Mouse (Mus musculus): ENCODE data around the gene Slc5a5. TPM values are rescaled to one million over a fixed set of nuclear protein-coding genes. Genes with fewer than 3 reads are reported as not detected.
A peak's percentile ranks its signal among the peaks of the same experiment; 100 is the strongest.

The Slc5a5 gene
- polyA plus RNA-seq, 1 experiment = 3.0 TPM

GRCm38 (mm10) chr8:70852595-70853231, 39.8 kb downstream of the Slc5a5 start:
- no peaks in the 10 kb centered on the region for H3K27me3 ChIP-seq (ENCODE audit: control insufficient read depth, insufficient read depth, insufficient read length)
- no peak overlapping the region for H3K4me3 ChIP-seq
- H3K4me2 ChIP-seq (ENCODE audit: low read depth) = no peak overlapping the region
- no peak overlapping the region for H3ac ChIP-seq (ENCODE audit: control insufficient read depth, insufficient read length)
- no peaks in the 10 kb centered on the region for H3K79me2 ChIP-seq (ENCODE audit: control insufficient read depth, insufficient read depth)
- no peaks in the 10 kb centered on the region for H3K36me3 ChIP-seq (ENCODE audit: control insufficient read depth, insufficient read depth)
- no peak for TF ChIP-seq E2F4 (IDR thresholded peaks at IDR 0.05; ENCODE audit: insufficient read depth)
- TF ChIP-seq REST (IDR thresholded peaks at IDR 0.05; ENCODE audit: insufficient read depth, insufficient read length) = no peak
- peak in 1 of 3 experiments; percentile 10 for TF ChIP-seq MYOD1 (IDR thresholded peaks at IDR 0.05; ENCODE audit: control insufficient read depth in 1 of 3, insufficient read length in 2 of 3, low read depth in 2 of 3)

- Histone ChIP-seq H3K4me3 (no peak overlapping the region), H3K27me3 (ENCODE audit: control insufficient read depth, insufficient read depth, insufficient read length) (no peaks in the 10 kb centered on the region), H3K4me2 (ENCODE audit: low read depth) (no peak overlapping the region), H3K79me2 (ENCODE audit: control insufficient read depth, insufficient read depth) (no peaks in the 10 kb centered on the region), H3K36me3 (ENCODE audit: control insufficient read depth, insufficient read depth) (no peaks in the 10 kb centered on the region), H3ac (ENCODE audit: control insufficient read depth, insufficient read length) (no peak overlapping the region)
- TF ChIP-seq TCF12 (IDR thresholded peaks at IDR 0.05; ENCODE audit: insufficient read depth, poor library complexity, severe bottlenecking) (no peak), TCF3 (IDR thresholded peaks at IDR 0.05; ENCODE audit: insufficient read length, low read depth) (no peak), POLR2A (IDR thresholded peaks at IDR 0.05; ENCODE audit: insufficient read length, low read depth) (no peak), CEBPB (IDR thresholded peaks at IDR 0.05; ENCODE audit: insufficient read depth, poor library complexity, severe bottlenecking) (no peak), E2F4 (IDR thresholded peaks at IDR 0.05; ENCODE audit: insufficient read depth) (no peak), MYOD1 (IDR thresholded peaks at IDR 0.05; ENCODE audit: control insufficient read depth in 1 of 3, insufficient read length in 2 of 3, low read depth in 2 of 3) (no peak), USF1 (IDR thresholded peaks at IDR 0.05; ENCODE audit: low read depth) (no peak), SRF (IDR thresholded peaks at IDR 0.05; ENCODE audit: control insufficient read depth, insufficient read length, low read depth) (no peak), POLR2AphosphoS2 (IDR thresholded peaks at IDR 0.05; ENCODE audit: insufficient read length, low read depth) (no peak), MYOG (IDR thresholded peaks at IDR 0.05; ENCODE audit: control insufficient read depth in 1 of 3, insufficient read depth in 1 of 3, insufficient read length in 2 of 3, low read depth in 2 of 3) (no peak), REST (IDR thresholded peaks at IDR 0.05; ENCODE audit: insufficient read depth, insufficient read length) (no peak), MAX (IDR thresholded peaks at IDR 0.05; ENCODE audit: low read depth) (no peak)
Measured at GRCm38 (mm10) chr8:70851837-70852236, 40.7 kb downstream of the Slc5a5 start.

DNA sequence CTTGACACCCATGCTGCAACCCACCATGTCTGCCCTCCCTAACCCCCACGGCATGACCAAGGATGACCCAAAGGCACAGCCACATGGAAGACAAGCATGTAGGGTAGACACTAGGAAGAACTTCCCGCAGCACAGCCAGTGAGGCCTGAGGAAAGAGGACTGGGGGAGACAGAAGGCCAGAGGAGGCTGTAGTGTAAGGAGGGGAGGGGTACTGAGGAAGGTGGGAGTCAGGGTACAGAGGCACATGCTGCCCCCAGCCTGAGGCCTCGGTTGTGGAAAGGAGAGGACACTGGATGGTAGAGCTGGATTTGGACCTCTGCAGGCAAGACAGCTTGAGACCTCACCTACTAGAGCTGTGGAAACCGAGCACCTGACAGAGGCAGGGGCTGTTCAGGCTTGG, 41.6 kb downstream of the Slc5a5 start:
- H3K27me3 ChIP-seq (ENCODE audit: control insufficient read depth, insufficient read depth, insufficient read length) = no peaks in the 10 kb centered on the region
- TF ChIP-seq CEBPB (IDR thresholded peaks at IDR 0.05; ENCODE audit: insufficient read depth, poor library complexity, severe bottlenecking) (no peak), MAX (IDR thresholded peaks at IDR 0.05; ENCODE audit: low read depth) (no peak), USF1 (IDR thresholded peaks at IDR 0.05; ENCODE audit: low read depth) (no peak), TCF12 (IDR thresholded peaks at IDR 0.05; ENCODE audit: insufficient read depth, poor library complexity, severe bottlenecking) (no peak), POLR2AphosphoS2 (IDR thresholded peaks at IDR 0.05; ENCODE audit: insufficient read length, low read depth) (no peak), TCF3 (IDR thresholded peaks at IDR 0.05; ENCODE audit: insufficient read length, low read depth) (no peak), MYOG (IDR thresholded peaks at IDR 0.05; ENCODE audit: control insufficient read depth in 1 of 3, insufficient read depth in 1 of 3, insufficient read length in 2 of 3, low read depth in 2 of 3) (no peak), MYOD1 (IDR thresholded peaks at IDR 0.05; ENCODE audit: control insufficient read depth in 1 of 3, insufficient read length in 2 of 3, low read depth in 2 of 3) (no peak), REST (IDR thresholded peaks at IDR 0.05; ENCODE audit: insufficient read depth, insufficient read length) (no peak), SRF (IDR thresholded peaks at IDR 0.05; ENCODE audit: control insufficient read depth, insufficient read length, low read depth) (no peak), E2F4 (IDR thresholded peaks at IDR 0.05; ENCODE audit: insufficient read depth) (no peak), POLR2A (IDR thresholded peaks at IDR 0.05; ENCODE audit: insufficient read length, low read depth) (no peak)
- H3K4me2 ChIP-seq (ENCODE audit: low read depth) = no peak overlapping the region
- H3ac ChIP-seq (ENCODE audit: control insufficient read depth, insufficient read length) = no peak overlapping the region
- no peaks in the 10 kb centered on the region for H3K36me3 ChIP-seq (ENCODE audit: control insufficient read depth, insufficient read depth)
- H3K79me2 ChIP-seq (ENCODE audit: control insufficient read depth, insufficient read depth) = no peaks in the 10 kb centered on the region
- no peak overlapping the region for H3K4me3 ChIP-seq

GRCm38 (mm10) chr8:70850132-70850845, 42.3 kb downstream of the Slc5a5 start:
- TF ChIP-seq E2F4 (IDR thresholded peaks at IDR 0.05; ENCODE audit: insufficient read depth) = no peak
- no peak for TF ChIP-seq TCF12 (IDR thresholded peaks at IDR 0.05; ENCODE audit: insufficient read depth, poor library complexity, severe bottlenecking)
- no peak for TF ChIP-seq POLR2A (IDR thresholded peaks at IDR 0.05; ENCODE audit: insufficient read length, low read depth)
- no peak for TF ChIP-seq MAX (IDR thresholded peaks at IDR 0.05; ENCODE audit: low read depth)
- no peak for TF ChIP-seq CEBPB (IDR thresholded peaks at IDR 0.05; ENCODE audit: insufficient read depth, poor library complexity, severe bottlenecking)
- TF ChIP-seq TCF3 (IDR thresholded peaks at IDR 0.05; ENCODE audit: insufficient read length, low read depth) = no peak
- TF ChIP-seq MYOD1 (IDR thresholded peaks at IDR 0.05; ENCODE audit: control insufficient read depth in 1 of 3, insufficient read length in 2 of 3, low read depth in 2 of 3) = no peak
- no peak for TF ChIP-seq SRF (IDR thresholded peaks at IDR 0.05; ENCODE audit: control insufficient read depth, insufficient read length, low read depth)
- no peak for TF ChIP-seq POLR2AphosphoS2 (IDR thresholded peaks at IDR 0.05; ENCODE audit: insufficient read length, low read depth)
- TF ChIP-seq USF1 (IDR thresholded peaks at IDR 0.05; ENCODE audit: low read depth) = no peak
- TF ChIP-seq MYOG (IDR thresholded peaks at IDR 0.05; ENCODE audit: control insufficient read depth in 1 of 3, insufficient read depth in 1 of 3, insufficient read length in 2 of 3, low read depth in 2 of 3) = no peak
- no peak for TF ChIP-seq REST (IDR thresholded peaks at IDR 0.05; ENCODE audit: insufficient read depth, insufficient read length)
- Histone ChIP-seq H3K79me2 (ENCODE audit: control insufficient read depth, insufficient read depth) (no peaks in the 10 kb centered on the region), H3K36me3 (ENCODE audit: control insufficient read depth, insufficient read depth) (no peaks in the 10 kb centered on the region), H3K27me3 (ENCODE audit: control insufficient read depth, insufficient read depth, insufficient read length) (no peaks in the 10 kb centered on the region), H3K4me2 (ENCODE audit: low read depth) (no peak overlapping the region), H3ac (ENCODE audit: control insufficient read depth, insufficient read length) (no peak overlapping the region), H3K4me3 (no peak overlapping the region)
